Mouse (Mus musculus) E14TG2a.4 (cell line): ENCODE results near the gene Rab13.

Source experiments
- CTCF ChIP-seq: conservative IDR thresholded peaks from 2 replicates; pipeline ENCODE4 v1.5.1; 2014; ENCODE audit warnings: low read length
- POU5F1 ChIP-seq: IDR thresholded peaks from 2 replicates; pipeline ENCODE4 v1.6.1; 2014; ENCODE audit warnings: low read length, borderline replicate concordance

- TF ChIP-seq CTCF, result no peak
- TF ChIP-seq POU5F1, result no peak
These were observed 34.1 kb downstream of the Rab13 start for GRCm38 (mm10) chr3:90247630-90247959.
